Mouse (Mus musculus): ENCODE data around the gene Prkci.

Gene Prkci

DNA sequence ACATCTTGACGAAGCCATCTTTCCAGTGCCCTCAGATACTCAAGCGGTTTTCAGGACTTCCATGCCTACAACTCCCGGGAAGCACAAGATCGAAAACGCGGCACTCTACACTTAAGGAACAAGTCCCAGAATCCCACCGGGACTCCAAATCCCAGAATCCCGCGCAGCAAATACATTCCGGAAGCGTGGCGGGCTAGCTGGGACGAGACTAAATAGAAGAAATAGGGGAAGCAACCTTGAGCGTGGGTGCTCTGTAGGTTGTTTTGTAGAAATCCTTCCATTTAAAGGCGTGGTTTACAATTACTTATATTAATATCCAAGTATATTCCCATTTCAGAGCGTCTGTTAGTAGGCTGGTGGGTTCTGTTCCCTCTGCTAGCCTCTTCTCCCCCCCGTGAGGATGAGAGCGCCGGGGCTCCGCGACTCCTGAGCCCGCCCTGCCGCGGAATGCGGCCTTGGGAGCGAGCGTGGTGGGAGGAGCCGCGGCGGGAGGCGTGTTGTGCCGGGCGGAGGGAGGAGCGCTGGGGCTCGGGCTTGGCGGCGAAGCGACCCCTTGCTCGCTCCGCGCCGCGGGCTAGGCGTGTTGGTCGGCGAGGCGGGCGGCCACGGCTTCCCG, at the start of gene Prkci:
Prkci (plus strand) TSS at position 465 of the 616 bp plus-strand sequence.
- in situ Hi-C loops (cut with MboI): no loop called here

DNA sequence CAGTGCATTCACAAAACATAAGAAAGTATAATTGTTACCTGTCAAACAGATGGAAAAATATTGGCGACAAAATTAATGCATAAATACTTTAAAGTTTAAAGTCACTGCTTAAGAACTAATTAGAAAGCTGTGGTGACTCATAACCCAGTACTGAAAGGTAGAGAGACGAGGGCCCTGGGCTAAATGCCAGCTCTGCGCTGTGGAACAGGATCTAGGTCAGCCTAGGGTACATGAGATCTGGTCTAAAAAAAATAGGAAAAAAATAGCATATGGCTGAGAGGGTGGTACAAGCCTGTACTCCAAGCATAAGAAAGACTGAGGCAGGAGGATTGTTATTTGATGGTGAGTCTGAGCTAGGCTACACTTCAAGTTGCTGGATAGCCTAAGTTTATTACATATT, 43.9 kb upstream of the Prkci start:
- in situ Hi-C loops (cut with MboI): no loop called here

DNA sequence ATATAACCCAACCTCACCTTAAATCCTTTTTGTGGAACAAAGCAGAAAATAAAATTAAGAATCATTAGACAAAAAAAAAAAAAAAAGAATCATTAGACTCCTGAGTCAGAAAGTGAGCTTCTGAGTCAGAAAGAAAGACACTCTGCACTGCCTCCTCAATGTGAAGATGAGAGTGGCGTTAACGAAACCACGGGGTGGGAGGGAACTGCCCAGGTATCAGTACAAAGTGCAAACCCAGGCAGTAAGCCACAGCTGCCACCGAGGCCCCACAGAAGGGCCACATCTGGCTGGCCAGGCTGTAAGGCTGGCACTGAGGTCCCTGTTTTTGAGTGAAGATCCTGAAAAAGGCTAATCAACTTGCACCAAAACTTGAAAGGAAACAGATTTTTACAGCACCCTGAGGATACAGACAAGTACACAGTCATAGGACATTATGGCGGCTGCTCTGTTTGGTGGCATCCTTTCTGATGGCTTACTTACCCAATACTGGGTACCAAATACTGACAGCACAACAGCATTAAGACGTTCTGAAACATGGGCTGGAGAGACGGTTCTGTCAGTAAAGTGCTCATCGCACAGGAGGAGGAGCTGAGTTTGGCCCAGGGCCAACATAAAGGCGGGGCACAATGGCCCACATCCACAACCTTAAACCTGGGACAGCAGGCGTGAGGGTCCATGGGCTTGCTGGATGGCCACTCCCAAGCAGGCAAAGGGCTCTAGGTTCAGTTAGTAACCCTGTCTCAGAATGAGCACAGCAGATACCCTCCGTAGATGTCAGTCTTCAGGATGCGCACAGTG, 43.1 kb upstream of the Prkci start:
- in situ Hi-C loops (cut with MboI): no loop called here

DNA sequence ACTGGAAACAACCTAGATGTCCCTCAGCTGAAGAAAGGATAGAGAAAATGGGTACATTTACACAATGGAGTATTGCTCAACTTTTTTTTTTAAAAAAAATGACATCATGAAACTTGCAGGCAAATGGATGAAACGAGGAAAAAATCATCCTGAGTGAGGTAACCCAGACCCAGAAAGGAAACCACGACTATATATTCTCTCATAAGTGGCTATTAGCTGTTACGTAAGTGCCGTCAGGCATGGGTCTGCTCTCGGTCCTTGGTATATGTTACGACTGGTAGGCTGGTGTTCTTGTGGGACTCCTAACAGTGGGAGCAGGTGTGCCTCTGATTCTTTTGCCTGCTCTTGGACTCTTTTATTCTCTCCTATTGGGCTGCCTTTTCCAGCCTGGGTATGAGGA, 39.2 kb upstream of the Prkci start:
- in situ Hi-C loops (cut with MboI): no loop called here

DNA sequence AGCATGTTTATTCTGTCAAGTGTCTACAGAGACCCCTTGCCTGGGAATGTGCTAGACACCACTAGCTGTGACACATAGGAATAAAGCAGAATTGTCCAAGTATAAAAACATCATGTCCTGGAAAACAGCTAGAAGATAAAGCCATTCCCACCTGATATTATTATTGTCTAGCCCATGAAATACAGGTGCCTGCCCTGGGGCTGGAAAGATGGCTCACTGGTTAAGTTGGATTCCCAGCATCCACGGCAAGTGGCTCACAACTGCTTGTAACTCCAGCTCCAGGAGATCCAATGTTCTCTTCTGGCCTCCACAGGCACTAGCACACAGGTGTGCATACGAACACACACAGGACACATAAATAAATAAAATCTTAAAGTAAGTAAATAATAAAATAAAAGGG, 36.8 kb upstream of the Prkci start:
- in situ Hi-C loops (cut with MboI): no loop called here

DNA sequence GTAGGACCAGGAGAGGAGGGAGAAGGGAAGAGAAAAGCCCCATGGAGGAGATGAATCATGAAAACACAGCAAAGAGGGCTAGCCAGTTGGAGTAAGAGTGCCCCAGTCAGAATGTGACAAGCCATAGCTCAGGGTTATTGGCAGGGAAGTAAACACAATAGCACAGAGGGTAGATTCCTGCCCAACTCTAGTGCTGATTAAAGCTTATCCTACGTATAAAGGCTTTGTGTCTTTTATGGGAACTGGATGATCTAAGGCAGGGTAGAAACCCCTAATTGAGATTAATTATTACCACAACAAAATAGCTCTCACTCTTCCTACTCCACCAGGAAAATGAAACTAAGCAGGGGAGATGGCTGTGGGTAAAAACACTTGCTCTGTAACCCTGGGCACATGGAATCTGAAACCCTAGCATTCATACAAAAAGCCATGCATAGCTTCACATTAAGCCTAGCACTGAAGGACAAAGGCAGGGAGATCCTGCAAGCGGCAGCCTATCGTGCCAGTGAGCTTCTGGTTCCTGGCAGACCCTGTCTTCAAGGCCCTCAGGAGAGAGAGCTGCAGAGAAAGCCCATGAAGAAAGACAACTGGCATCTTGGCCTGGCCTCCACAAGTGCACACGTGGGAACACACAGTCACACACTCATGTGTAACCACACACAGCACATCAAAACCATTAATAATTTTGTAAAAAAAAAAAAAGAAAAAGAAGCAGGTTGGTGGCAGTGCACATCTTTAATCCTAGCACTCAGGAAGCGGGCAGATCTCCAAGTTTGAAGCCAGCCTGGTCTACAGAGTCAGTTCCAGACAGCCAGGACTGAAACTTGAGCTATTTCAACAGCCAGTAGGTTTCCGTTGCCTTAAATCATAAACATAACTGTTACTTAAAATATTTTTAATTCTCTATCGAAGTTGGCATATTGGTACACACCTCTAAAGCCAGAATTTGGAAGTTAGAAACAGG, 35.4 kb upstream of the Prkci start:
- in situ Hi-C loops (cut with MboI): no loop called here

DNA sequence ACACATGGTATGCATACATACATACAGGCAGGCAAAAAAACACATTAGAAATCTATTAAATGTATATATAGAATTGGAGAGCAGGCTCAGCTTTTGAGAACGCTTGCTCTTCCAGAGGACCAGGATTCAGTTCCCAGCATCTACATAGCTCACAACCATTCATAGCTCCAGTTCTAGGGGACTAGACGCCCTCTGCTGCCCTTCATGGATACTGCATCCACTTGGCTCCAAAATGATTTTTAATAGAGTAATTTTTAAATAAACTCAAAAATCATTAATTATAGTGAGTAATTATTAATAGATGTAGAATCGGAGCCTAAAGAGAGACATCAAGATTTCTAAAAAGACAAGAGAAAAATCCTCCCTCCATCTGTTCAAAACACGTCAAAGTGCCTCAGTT, 32.4 kb upstream of the Prkci start:
- in situ Hi-C loops (cut with MboI): no loop called here

DNA sequence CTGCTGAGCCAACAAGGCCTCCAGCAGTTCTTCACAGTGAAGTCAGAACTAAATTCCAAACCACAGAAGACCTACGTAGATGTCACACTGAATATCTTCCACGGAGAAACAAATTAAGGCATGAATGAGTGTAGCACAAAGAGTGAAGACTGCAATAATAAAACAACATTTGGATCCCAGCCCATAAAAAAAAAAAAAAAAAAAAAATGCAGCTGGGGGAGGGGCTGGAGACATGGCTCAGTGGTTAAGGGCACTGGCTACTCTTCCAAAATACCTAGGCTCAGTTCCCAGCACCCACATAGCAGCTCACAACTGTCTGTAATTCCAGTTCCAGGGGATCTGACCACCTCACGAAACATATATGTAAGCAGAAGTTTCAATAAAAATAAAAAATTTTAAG, 31.3 kb upstream of the Prkci start:
- in situ Hi-C loops (cut with MboI): no loop called here

DNA sequence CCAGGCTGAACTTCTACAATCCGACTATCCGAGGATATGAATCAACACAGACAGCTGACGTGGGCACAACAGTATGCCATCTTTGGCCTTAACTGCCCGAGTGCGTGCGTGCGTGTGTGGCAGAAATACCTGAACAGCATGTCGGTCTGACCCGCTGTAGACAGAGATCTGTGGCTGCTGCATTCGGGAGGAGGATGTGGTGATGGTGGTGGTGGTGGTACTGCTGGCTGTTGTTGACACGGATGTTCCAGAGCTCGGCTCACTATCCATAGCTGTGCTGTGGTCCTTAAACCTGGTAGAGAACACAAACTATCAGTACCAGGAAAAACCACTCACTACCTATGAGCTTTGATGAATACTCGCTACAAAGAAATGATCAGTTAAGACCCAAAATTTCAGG, 29.9 kb upstream of the Prkci start:
- in situ Hi-C loops (cut with MboI): no loop called here

DNA sequence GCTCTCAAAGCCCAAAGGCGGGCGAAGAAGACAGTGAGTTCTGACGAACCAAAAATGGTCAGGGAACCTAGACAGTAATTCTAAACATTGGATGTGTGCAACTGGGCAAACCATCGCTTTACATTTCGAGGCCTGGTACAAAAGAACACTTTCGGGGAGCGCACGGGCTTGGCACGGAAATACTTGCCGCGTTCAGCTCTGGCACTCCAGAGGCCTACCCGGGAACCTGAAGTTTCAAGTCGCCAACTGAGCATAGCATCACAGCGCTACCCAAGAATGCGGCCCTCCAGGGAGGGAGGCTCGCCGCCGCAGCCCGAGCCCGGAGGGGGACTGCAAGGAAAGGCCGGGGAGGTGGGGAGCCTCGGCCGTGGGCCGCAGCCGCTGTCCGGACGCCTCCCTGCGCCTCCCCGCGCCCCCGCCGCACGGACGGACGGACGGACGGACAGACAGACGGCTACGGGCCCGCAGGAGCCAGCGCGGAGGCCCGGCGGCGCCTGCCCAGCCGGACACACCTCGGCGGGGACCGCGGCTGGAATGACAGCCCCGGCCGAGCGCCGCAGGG, 26.9 kb upstream of the Prkci start:
- in situ Hi-C loops (cut with MboI): no loop called here

DNA sequence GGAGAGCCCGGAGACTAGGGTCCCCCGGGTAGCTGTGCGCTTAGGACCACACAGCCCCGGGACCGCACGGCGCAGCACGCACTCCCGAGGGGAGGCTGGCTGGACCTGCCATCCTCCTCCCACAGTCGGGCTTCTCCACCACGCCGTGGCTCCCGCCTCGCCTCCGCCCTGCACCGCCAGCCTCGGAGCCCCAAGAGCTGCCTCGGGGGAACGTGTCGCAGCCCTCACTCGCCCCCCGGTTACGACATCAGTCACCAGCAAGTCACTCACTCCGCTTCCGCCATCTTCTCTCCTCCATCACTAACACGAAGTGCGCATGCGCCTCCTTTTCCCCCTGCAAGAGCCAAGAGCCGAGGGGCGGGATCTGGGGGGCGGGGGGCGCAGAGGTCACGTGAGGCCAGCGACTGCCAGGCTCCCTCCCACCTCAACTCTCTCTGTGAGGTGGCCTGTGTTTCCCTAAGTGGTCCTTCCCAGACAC, 26.4 kb upstream of the Prkci start, which contains the start of gene Phc3:
Phc3 (minus strand) TSS at position 312 of the 478 bp plus-strand sequence.
- in situ Hi-C loops (cut with MboI): no loop called here

DNA sequence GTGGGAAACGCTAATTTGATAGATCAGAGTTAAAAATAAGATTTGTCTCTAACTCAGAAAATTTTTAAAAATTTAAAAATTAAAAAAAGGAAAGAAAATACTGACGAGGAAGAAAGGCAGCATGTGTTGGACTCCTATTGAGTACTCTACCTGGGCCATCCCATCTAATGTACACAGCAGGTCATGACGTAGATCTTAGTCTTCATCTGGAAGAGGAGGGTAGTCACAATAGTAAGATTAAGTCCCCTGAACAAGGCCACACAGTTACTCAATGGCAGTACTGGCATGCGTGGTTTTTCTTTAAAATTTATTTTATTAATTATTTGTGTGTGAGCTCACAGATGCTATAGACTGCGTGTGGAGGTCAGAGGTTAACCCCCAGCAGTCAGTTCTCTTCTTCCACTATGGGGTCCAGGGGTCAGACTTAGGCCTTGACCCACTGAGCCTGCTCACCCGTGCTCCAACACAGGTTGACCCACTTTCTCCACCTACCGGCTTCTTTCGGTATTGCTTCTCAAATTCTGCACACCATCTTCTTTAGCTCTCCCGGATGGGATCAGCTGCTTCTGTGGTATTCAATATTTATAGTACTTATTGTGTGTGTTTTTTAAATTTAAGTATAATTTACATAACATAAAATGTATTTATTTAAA, 20.3 kb upstream of the Prkci start:
- in situ Hi-C loops (cut with MboI): loop anchor here (10.0 kb wide), 1 partner anchor 380 kb away; the partner anchor contains the start of gene Actrt3

DNA sequence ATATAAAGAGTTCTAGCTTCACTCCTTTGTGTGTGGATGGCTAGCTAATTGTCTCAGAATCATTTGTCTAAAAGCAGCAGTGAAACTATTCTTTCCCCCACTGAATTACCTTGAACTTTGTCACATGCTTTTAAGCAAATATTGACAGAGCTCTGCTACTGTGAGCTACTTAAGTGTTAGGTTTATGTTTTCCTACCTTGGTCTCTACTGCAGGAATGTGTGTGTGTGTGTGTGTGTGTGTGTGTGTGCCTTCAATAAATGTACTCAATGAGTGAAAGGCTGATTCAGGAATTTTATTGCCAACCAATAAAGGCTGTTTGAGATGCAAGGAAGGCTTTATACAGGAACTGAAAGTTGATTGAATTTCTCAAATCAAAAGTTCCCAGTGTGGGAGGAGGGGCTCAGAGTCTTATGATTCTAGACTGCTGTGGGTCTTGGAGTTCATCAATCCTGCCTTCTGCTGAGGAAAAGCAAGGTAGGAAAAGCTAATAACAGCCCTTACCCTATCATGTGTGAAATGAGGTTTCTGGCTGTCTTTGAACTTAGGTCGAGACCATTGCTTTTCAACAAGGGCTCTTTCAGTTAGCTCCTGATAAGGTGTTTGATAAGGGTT, 18.4 kb upstream of the Prkci start:
- in situ Hi-C loops (cut with MboI): loop anchor here (10.0 kb wide), 1 partner anchor 382 kb away; the partner anchor contains the start of gene Actrt3

DNA sequence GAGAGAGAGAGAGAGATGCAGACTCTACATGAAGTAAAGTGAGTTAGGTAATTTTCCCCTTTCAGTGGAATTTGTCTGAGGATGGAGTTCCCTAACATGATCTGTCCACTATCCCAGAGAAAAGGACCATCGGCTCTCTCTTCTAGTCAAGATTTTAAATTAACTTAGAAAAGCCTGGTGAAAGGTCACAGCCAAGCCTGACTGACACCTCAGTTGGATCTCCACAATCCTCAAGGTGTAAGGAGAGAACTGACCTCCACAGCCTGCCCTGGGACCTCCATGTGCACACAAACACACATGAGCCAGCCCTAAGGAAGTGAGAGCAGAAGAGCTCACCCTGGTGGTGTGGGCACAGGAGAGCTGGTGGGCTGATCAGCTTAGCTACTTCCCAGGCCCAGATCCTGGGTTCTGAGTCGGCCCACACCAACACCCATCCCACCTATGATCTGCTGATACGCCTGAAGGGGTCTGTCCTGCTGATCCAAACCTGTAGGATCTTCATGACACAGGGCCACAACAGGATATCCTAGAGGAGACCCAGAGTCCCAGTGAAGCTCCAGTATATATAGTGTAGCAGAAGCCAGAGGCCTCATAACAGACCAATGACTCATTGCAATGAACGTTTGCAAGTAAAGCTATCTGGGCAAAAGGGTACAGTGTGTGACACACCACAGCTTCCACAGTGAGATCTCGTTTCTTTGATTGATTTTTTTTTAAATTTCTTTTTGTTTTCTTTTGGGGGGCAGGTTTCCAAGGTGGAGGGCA, 13.7 kb upstream of the Prkci start:
- in situ Hi-C loops (cut with MboI): no loop called here

DNA sequence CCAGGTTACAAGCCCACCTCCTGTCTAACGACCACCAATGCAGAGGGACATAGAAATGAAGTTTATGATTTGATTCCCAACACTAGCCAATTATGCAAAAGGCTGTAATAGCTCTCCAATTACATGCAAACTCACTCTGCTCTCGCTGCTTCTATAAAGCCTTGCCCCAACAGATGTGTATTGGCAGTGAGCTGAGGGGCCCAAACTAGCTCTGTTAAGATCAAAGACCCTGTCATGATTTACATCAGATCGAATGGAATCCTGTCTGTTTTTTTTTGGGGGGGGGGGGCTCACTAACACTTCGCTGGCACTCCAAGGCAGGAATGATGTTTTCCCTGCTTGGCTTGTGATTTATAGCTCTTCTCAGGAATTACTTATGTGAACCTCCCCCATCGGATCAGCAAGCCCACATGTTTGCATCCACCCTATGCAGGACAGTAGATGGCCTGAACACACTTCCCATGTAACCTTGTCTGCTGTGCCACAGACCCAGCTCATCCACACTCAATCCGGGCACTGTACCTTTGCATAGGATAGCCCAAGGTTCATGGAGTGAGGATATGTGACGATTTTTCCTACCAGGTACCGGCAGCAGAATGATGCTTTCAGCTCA, 12.5 kb upstream of the Prkci start:
- in situ Hi-C loops (cut with MboI): no loop called here

DNA sequence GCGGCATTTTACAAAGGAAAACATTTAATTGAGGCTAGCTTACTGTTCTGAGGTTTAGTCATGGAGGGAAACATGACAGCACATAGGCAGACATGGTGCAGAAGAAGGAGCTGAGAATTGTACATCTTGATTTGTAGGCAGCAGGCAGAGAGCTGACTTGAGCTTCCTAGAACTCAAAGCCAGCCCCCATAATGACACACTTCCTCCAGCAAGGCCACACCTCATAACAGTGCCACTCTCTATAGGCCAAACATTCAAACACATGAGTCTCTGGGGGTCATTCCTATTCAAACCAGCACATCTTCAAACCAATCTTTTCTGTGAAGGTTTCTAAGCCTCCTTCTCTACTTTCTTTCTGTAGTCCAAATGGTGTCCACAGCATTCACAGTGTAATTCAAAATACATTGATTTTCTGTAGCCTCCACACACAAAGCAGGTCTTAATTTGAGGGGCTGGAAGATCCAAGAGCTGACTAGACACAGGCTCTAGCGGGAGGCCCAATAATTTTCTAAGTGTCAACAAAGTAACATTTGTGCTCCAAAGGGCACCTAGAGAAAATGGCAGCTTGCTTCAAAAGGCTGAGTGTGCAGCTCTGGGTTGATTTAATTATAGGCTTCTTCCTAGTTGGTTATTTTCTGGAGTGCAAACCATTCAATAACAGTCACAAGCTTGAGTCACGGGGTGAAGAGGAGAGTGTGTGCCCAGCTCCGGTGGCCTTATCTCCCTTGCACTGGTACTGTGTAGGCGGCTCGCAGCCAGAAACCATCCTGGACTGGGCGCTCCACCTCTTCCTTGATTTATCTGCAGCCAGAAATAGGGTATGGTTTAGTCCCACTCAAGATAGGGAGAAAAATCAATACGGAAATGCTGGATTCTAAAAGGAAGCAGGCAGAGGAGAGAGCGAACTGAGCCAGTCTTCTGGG, 7.9 kb upstream of the Prkci start:
- in situ Hi-C loops (cut with MboI): no loop called here

DNA sequence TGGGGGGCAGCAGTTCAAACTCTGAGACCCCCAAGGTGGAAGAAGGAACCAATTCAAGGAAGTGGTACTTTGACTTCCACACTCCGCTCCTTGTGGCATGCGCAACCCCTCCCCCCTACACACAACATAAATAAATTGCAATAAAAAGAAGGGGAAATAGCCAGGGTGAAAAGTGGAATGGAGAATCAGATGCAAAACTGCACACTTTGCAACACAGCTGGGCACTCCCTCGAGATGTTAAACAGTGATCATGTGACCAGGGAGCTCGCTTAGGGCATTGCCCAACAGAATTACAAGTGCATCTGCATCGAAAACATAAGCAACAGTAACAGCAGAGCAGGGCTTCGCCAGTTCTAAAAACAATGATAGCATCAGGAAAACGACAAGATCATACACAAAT, 3.4 kb upstream of the Prkci start:
- in situ Hi-C loops (cut with MboI): no loop called here

DNA sequence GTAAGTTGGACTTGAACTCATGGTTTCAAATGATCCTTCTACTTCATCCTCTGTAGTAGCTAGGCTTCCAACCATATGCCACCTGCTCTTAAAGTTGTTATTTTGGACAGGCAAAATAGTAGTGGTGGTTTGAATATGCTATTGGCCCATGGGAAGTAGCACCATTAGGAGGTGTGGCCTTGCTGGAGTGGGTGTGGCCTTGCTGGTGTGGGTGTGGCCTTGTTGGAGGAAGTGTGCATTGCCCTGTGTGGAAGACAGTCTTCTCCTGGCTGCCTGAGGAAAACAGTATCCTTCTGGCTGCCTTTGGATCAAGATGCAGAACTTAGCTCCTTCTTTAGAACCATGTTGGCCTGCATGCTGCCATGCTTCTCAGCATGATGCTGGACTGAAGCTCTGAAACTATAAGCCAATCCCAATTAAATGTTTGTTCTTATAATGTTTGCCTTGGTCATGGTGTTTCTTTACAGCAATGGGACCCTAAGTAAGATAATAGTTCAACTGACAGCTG, 2.4 kb upstream of the Prkci start:
- in situ Hi-C loops (cut with MboI): no loop called here

All from mature B cell (primary cell).